Mouse (Mus musculus) heart, postnatal 10 days (tissue): ENCODE data around the gene Pik3r2. TPM values are rescaled to one million over a fixed set of nuclear protein-coding genes. Genes with fewer than 3 reads are reported as not detected.
A peak's percentile ranks its signal among the peaks of the same experiment; 100 is the strongest.
"Not testable (repeated sequence)": the region's sequence is repeated elsewhere in the genome, so short reads cannot be mapped to it uniquely, and the experiment has no call there.

Source experiments
- DNase-seq, 2 experiments: peaks; one replicate each; pipeline ENCODE4 v3.0.0; 2021
- intact Hi-C: fragments of 180-260 bp; cut with DNase I; formaldehyde crosslinking; loops from one replicate; pipeline ENCODE4 v1.15.1; 2025
- total RNA-seq, 2 experiments: library from RNA; stranded (reverse); gene quantifications; 2 replicates each; pipeline ENCODE4 v1.2.3; 2021

The Pik3r2 gene
- 10 to 100 TPM; 37.1 to 40.2 TPM for total RNA-seq

GRCm38 (mm10) chr8:70776496-70777444 is at the start of gene Pik3r2:
Gene Pik3r2 (minus strand): TSS chr8:70776713.
- intact Hi-C loops: no loop called here
- DNase-seq: peak; percentile 98 to 99

GRCm38 (mm10) chr8:70825816-70826215 is 49.3 kb upstream of the Pik3r2 start:
- intact Hi-C loops: no loop called here

GRCm38 (mm10) chr8:70823802-70824201 is 47.3 kb upstream of the Pik3r2 start:
- intact Hi-C loops: loop anchor here (5.0 kb wide), 1 partner anchor 102 kb away; the partner anchor contains the start of gene Pde4c
- DNase-seq: no peak

More at GRCm38 (mm10) chr8:70825816-70826215, 49.3 kb upstream of the Pik3r2 start:
- no peak for DNase-seq

- intact Hi-C loops: loop anchor here (5.0 kb wide), 1 partner anchor 100 kb away; the partner anchor contains the start of gene Pde4c
- not testable (repeated sequence) for DNase-seq
Measured at GRCm38 (mm10) chr8:70822594-70822993, 46.1 kb upstream of the Pik3r2 start.

GRCm38 (mm10) chr8:70821992-70822391 is 45.5 kb upstream of the Pik3r2 start:
- intact Hi-C loops: loop anchor here (1.0 to 5.0 kb wide), 3 partner anchors 19 to 100 kb away; partner anchors contain the start of gene Pde4c
- DNase-seq: no peak

- intact Hi-C loops: loop anchor here (1.0 to 5.0 kb wide), 3 partner anchors 20 to 99 kb away; partner anchors contain the start of gene Pde4c
- DNase-seq: peak; percentile 80 to 87
Measured at GRCm38 (mm10) chr8:70821399-70821962, 45.0 kb upstream of the Pik3r2 start.

- DNase-seq: peak; percentile 72 to 75
- intact Hi-C loops: loop anchor here (5.0 kb wide), 1 partner anchor 98 kb away; the partner anchor contains the start of gene Pde4c
Measured at GRCm38 (mm10) chr8:70820101-70820935, 43.8 kb upstream of the Pik3r2 start.

GRCm38 (mm10) chr8:70816679-70817078 is 40.2 kb upstream of the Pik3r2 start:
- DNase-seq: peak in 1 of 2 experiments; percentile 39
- intact Hi-C loops: no loop called here

GRCm38 (mm10) chr8:70812885-70813284 is 36.4 kb upstream of the Pik3r2 start:
- DNase-seq: no peak
- intact Hi-C loops: no loop called here

GRCm38 (mm10) chr8:70812055-70812454 is 35.5 kb upstream of the Pik3r2 start:
- intact Hi-C loops: no loop called here
- DNase-seq: no peak

GRCm38 (mm10) chr8:70810962-70811680 is 34.6 kb upstream of the Pik3r2 start:
- DNase-seq: no peak
- intact Hi-C loops: no loop called here

GRCm38 (mm10) chr8:70808955-70809701 is 32.6 kb upstream of the Pik3r2 start:
- DNase-seq: no peak
- intact Hi-C loops: no loop called here

- no peak for DNase-seq
- intact Hi-C loops: no loop called here
Measured at GRCm38 (mm10) chr8:70808239-70808638, 31.7 kb upstream of the Pik3r2 start, which contains the start of gene Il12rb1. Gene Il12rb1 (plus strand): TSS chr8:70808449.

- DNase-seq: no peak
- intact Hi-C loops: no loop called here
Measured at GRCm38 (mm10) chr8:70807304-70807703, 30.8 kb upstream of the Pik3r2 start.

GRCm38 (mm10) chr8:70806541-70806940 is 30.0 kb upstream of the Pik3r2 start:
- intact Hi-C loops: no loop called here

GRCm38 (mm10) chr8:70804481-70805206 is 28.1 kb upstream of the Pik3r2 start, which contains the start of gene Mast3:
Gene Mast3 (minus strand): TSS chr8:70805054.
- peak; percentile 87 to 90 for DNase-seq
- intact Hi-C loops: no loop called here

More at GRCm38 (mm10) chr8:70806541-70806940, 30.0 kb upstream of the Pik3r2 start:
- peak in 1 of 2 experiments; percentile 46 for DNase-seq

GRCm38 (mm10) chr8:70803761-70804480 is 27.4 kb upstream of the Pik3r2 start:
- intact Hi-C loops: no loop called here
- peak; percentile 52 to 55 for DNase-seq
